Mouse (Mus musculus): ENCODE measurements around the gene Meis2.

The Meis2 gene

GRCm38 (mm10) chr2:116001352-116002138, 64.1 kb downstream of the Meis2 start:
- DNase-seq (ENCODE audit: low read depth, low spot score) = no peak

- no peak for DNase-seq (ENCODE audit: low read depth, low spot score)
Observed at GRCm38 (mm10) chr2:116000514-116000913, 65.1 kb downstream of the Meis2 start.

GRCm38 (mm10) chr2:115998802-115999201, 66.8 kb downstream of the Meis2 start:
- no peak for DNase-seq (ENCODE audit: low read depth, low spot score)

GRCm38 (mm10) chr2:115996438-115996837, 69.2 kb downstream of the Meis2 start:
- no peak for DNase-seq (ENCODE audit: low read depth, low spot score)

GRCm38 (mm10) chr2:115993877-115994276, 71.8 kb downstream of the Meis2 start:
- DNase-seq (ENCODE audit: low read depth, low spot score) = no peak

GRCm38 (mm10) chr2:115989249-115989648, 76.4 kb downstream of the Meis2 start:
- no peak for DNase-seq (ENCODE audit: low read depth, low spot score)

GRCm38 (mm10) chr2:115988448-115988847, 77.2 kb downstream of the Meis2 start:
- DNase-seq (ENCODE audit: low read depth, low spot score) = no peak

GRCm38 (mm10) chr2:115984952-115985351, 80.7 kb downstream of the Meis2 start:
- no peak for DNase-seq (ENCODE audit: low read depth, low spot score)

- DNase-seq (ENCODE audit: low read depth, low spot score) = no peak
Observed at GRCm38 (mm10) chr2:115984487-115984886, 81.2 kb downstream of the Meis2 start.

- DNase-seq (ENCODE audit: low read depth, low spot score) = no peak
Observed at GRCm38 (mm10) chr2:115980490-115980889, 85.1 kb downstream of the Meis2 start.

GRCm38 (mm10) chr2:115979683-115980476, 85.8 kb downstream of the Meis2 start:
- peak; percentile 68 for DNase-seq (ENCODE audit: low read depth, low spot score)

- DNase-seq (ENCODE audit: low read depth, low spot score) = no peak
Observed at GRCm38 (mm10) chr2:115978666-115979065, 87.0 kb downstream of the Meis2 start.

GRCm38 (mm10) chr2:115971296-115971805, 94.3 kb downstream of the Meis2 start:
- no peak for DNase-seq (ENCODE audit: low read depth, low spot score)

- no peak for DNase-seq (ENCODE audit: low read depth, low spot score)
Observed at GRCm38 (mm10) chr2:115970091-115970820, 95.4 kb downstream of the Meis2 start.

GRCm38 (mm10) chr2:115969201-115969600, 96.4 kb downstream of the Meis2 start:
- DNase-seq (ENCODE audit: low read depth, low spot score) = peak; percentile 57

- DNase-seq (ENCODE audit: low read depth, low spot score) = no peak
Observed at GRCm38 (mm10) chr2:115964911-115965310, 100.7 kb downstream of the Meis2 start.

GRCm38 (mm10) chr2:115963293-115963835, 102.3 kb downstream of the Meis2 start:
- DNase-seq (ENCODE audit: low read depth, low spot score) = peak; percentile 79

GRCm38 (mm10) chr2:115962728-115963127, 102.9 kb downstream of the Meis2 start:
- no peak for DNase-seq (ENCODE audit: low read depth, low spot score)

GRCm38 (mm10) chr2:115962113-115962512, 103.5 kb downstream of the Meis2 start:
- no peak for DNase-seq (ENCODE audit: low read depth, low spot score)

GRCm38 (mm10) chr2:115960615-115961014, 105.0 kb downstream of the Meis2 start:
- no peak for DNase-seq (ENCODE audit: low read depth, low spot score)

- no peak for DNase-seq (ENCODE audit: low read depth, low spot score)
Observed at GRCm38 (mm10) chr2:115956786-115957185, 108.9 kb downstream of the Meis2 start.

GRCm38 (mm10) chr2:115950645-115951044, 115.0 kb downstream of the Meis2 start:
- no peak for DNase-seq (ENCODE audit: low read depth, low spot score)

Measured in ZHBTc4 (cell line).